Comparison of ENCODE assay signal across 21 mouse cellular contexts in genomic region chr6:93149956-93150355, GRCm38 (mm10).
DNase-seq lines count a peak whose midpoint lies in the region; ATAC-seq and TF ChIP-seq lines count a peak whose summit lies in the region.
"Had no signal": no experiment of that assay in that cellular context is flagged by ENCODE, and none has a peak within 500 bp of the region (broad histone marks: within the 10 kb centered on the region; RNA-seq: fewer than 3 reads in every experiment).

No protein-coding gene starts in this region.

- H3K27me3 ChIP-seq in kidney, adult 2 months (replicated peaks; ENCODE audit: control insufficient read depth, insufficient read depth, low read length) = no peaks in the 10 kb centered on the region
- H3K27me3 ChIP-seq in kidney, embryonic 14.5 days (ENCODE audit: control insufficient read depth, insufficient read depth, low read length) = no peaks in the 10 kb centered on the region
- H3K27me3 ChIP-seq in lung, embryonic 14.5 days (ENCODE audit: insufficient read depth, low read length) = no peaks in the 10 kb centered on the region
- H3K27me3 ChIP-seq in forebrain, embryonic 11.5 days (ENCODE audit: control insufficient read depth, insufficient read depth, low read length) = no peaks in the 10 kb centered on the region
- H3K27me3 ChIP-seq: megakaryocyte, embryonic 14.5 days; midbrain, embryonic 13.5 days had no signal

- H3K4me1 ChIP-seq in kidney, adult 2 months (ENCODE audit: control insufficient read depth, insufficient read depth, low read length) = no peaks in the 10 kb centered on the region
- no peaks in the 10 kb centered on the region for H3K4me1 ChIP-seq in kidney, embryonic 14.5 days (ENCODE audit: control insufficient read depth, insufficient read depth, low read length)
- H3K4me1 ChIP-seq in lung, embryonic 14.5 days (ENCODE audit: insufficient read depth) = 0 out of 2 replicates have a peak, but pooled peaks cover 6% of the 10 kb centered on the region
- no peaks in the 10 kb centered on the region for H3K4me1 ChIP-seq in forebrain, embryonic 11.5 days (replicated peaks; ENCODE audit: control insufficient read depth, insufficient read depth, low read length)
- H3K4me1 ChIP-seq: embryonic facial prominence, embryonic 10.5 days; megakaryocyte, embryonic 14.5 days; midbrain, embryonic 13.5 days had no signal

- TF ChIP-seq CTCF in gastrocnemius, adult 2 months (IDR thresholded peaks at IDR 0.05) = no peak
- TF ChIP-seq CTCF in kidney, adult 2 months (conservative IDR thresholded peaks at IDR 0.05; ENCODE audit: insufficient read depth, insufficient read length, low read depth, low read length) = no peak
- no peak for TF ChIP-seq CTCF in lung, embryonic 14.5 days (IDR thresholded peaks at IDR 0.05; ENCODE audit: low read depth)

- no peak for DNase-seq in gastrocnemius, adult 2 months
- no peak for DNase-seq in gastrocnemius, postnatal 25 days
- no peak for DNase-seq in kidney, adult 2 months
- DNase-seq in lung, embryonic 14.5 days = peak; percentile 73
- DNase-seq in lung, postnatal 25 days (ENCODE audit: low spot score) = peak; percentile 8
- DNase-seq in MN1 (ENCODE audit: low spot score) = no peak
- no peak for DNase-seq in forebrain, embryonic 11.5 days (ENCODE audit: low spot score)
- DNase-seq: adrenal gland, postnatal 25 days; cerebellum, adult 9-11 months; gastrocnemius, postnatal 14 days; right cerebral cortex, postnatal 14 days; thymus, adult 2 months; thymus, postnatal 4 days had no signal

- H3K27ac ChIP-seq in gastrocnemius, adult 2 months = peak overlapping the region; percentile 70
- H3K27ac ChIP-seq in kidney, adult 2 months (ENCODE audit: insufficient read depth, low read depth, low read length) = peak overlapping the region; percentile 22; the same call in 1 of the 2 replicates
- no peak overlapping the region for H3K27ac ChIP-seq in kidney, embryonic 14.5 days (ENCODE audit: low read depth, low read length)
- peak overlapping the region; percentile 48; the same call in 1 of the 2 replicates for H3K27ac ChIP-seq in lung, embryonic 14.5 days (ENCODE audit: low read depth)
- H3K27ac ChIP-seq in forebrain, embryonic 11.5 days (ENCODE audit: low read depth, low read length) = no peak overlapping the region
- H3K27ac ChIP-seq: embryonic facial prominence, embryonic 10.5 days; hindbrain, postnatal 0 days; midbrain, embryonic 13.5 days; stomach, postnatal 0 days had no signal

- H3K9me3 ChIP-seq in kidney, embryonic 14.5 days (ENCODE audit: control insufficient read depth, low read length) = no peaks in the 10 kb centered on the region
- H3K9me3 ChIP-seq in lung, embryonic 14.5 days (ENCODE audit: low read depth, low read length) = no peaks in the 10 kb centered on the region
- H3K9me3 ChIP-seq in forebrain, embryonic 11.5 days (ENCODE audit: control insufficient read depth, low read length) = no peaks in the 10 kb centered on the region
- H3K9me3 ChIP-seq: embryonic facial prominence, embryonic 10.5 days; midbrain, embryonic 13.5 days had no signal

- H3K4me2 ChIP-seq in kidney, embryonic 14.5 days (replicated peaks; ENCODE audit: low read depth, low read length) = no peak overlapping the region
- H3K4me2 ChIP-seq in lung, embryonic 14.5 days = no peak overlapping the region
- H3K4me2 ChIP-seq in forebrain, embryonic 11.5 days (ENCODE audit: low read depth, low read length, severe bottlenecking) = no peak overlapping the region
- H3K4me2 ChIP-seq: midbrain, embryonic 13.5 days had no signal

- TF ChIP-seq POLR2A in kidney, adult 2 months (IDR thresholded peaks at IDR 0.05; ENCODE audit: low read depth, low read length) = no peak

- no peak overlapping the region for H3K9ac ChIP-seq in kidney, embryonic 14.5 days (ENCODE audit: low read depth, low read length)
- no peak overlapping the region for H3K9ac ChIP-seq in lung, embryonic 14.5 days
- H3K9ac ChIP-seq in forebrain, embryonic 11.5 days (ENCODE audit: low read length) = no peak overlapping the region
- H3K9ac ChIP-seq: midbrain, embryonic 13.5 days had no signal

- ATAC-seq in kidney, embryonic 14.5 days (ENCODE audit: low FRiP score, low TSS enrichment) = no peak
- ATAC-seq in lung, embryonic 14.5 days (ENCODE audit: insufficient read depth) = peak; percentile 76; the same call in 1 of the 2 replicates
- no peak for ATAC-seq in forebrain, embryonic 11.5 days (replicated peaks; ENCODE audit: low FRiP score)
- ATAC-seq: forebrain, embryonic 16.5 days; hindbrain, postnatal 0 days; intestine, embryonic 16.5 days; midbrain, embryonic 13.5 days had no signal

- intact Hi-C loops in gastrocnemius, adult 2 months (cut with DNase I) = loop anchor here (5.0 to 10.0 kb wide), 2 partner anchors 208 to 295 kb away; partner anchors contain the start of gene Adamts9

- WGBS in kidney, adult 2 months = 54% methylated on average over 4 of the region's 4 CpGs
- 53% methylated on average over 4 of the region's 4 CpGs for WGBS in kidney, embryonic 14.5 days
- 14% methylated on average over 4 of the region's 4 CpGs for WGBS in lung, embryonic 14.5 days
- WGBS in forebrain, embryonic 11.5 days = 47% methylated on average over 4 of the region's 4 CpGs

- H3K36me3 ChIP-seq in kidney, adult 2 months (ENCODE audit: control insufficient read depth, insufficient read depth, low read length) = no peaks in the 10 kb centered on the region
- no peaks in the 10 kb centered on the region for H3K36me3 ChIP-seq in kidney, embryonic 14.5 days (ENCODE audit: control insufficient read depth, insufficient read depth, low read length)
- H3K36me3 ChIP-seq in lung, embryonic 14.5 days (ENCODE audit: insufficient read depth) = no peaks in the 10 kb centered on the region
- H3K36me3 ChIP-seq in forebrain, embryonic 11.5 days (ENCODE audit: control insufficient read depth, insufficient read depth, low read length) = no peaks in the 10 kb centered on the region
- H3K36me3 ChIP-seq: embryonic facial prominence, embryonic 10.5 days; midbrain, embryonic 13.5 days had no signal

- no peak overlapping the region for H3K4me3 ChIP-seq in gastrocnemius, adult 2 months
- no peak overlapping the region for H3K4me3 ChIP-seq in kidney, adult 2 months (ENCODE audit: insufficient read depth, low read depth, low read length)
- no peak overlapping the region for H3K4me3 ChIP-seq in kidney, embryonic 14.5 days (ENCODE audit: low read length)
- no peak overlapping the region for H3K4me3 ChIP-seq in lung, embryonic 14.5 days (ENCODE audit: low read depth, low read length)
- H3K4me3 ChIP-seq in forebrain, embryonic 11.5 days (ENCODE audit: low read depth, low read length) = no peak overlapping the region
- H3K4me3 ChIP-seq: embryonic facial prominence, embryonic 10.5 days; megakaryocyte, embryonic 14.5 days; midbrain, embryonic 13.5 days had no signal

Comparison
In these comparisons a context has a peak if more than half of its experiments do, and no peak if none do; other contexts are left out.
1. H3K27ac ChIP-seq: peak in gastrocnemius, adult 2 months (single experiment), kidney, adult 2 months (single experiment) and lung, embryonic 14.5 days (single experiment); none in kidney, embryonic 14.5 days (single experiment) and forebrain, embryonic 11.5 days (single experiment).
2. DNase-seq: peak in lung, embryonic 14.5 days (single experiment) and lung, postnatal 25 days (single experiment); none in gastrocnemius, adult 2 months (single experiment), gastrocnemius, postnatal 25 days (single experiment), kidney, adult 2 months (single experiment), MN1 (single experiment) and forebrain, embryonic 11.5 days (single experiment).